Mouse (Mus musculus) MEL (cell line): ENCODE data around the gene Mrpl17. TPM values are rescaled to one million over a fixed set of nuclear protein-coding genes. Genes with fewer than 3 reads are reported as not detected.
A peak's percentile ranks its signal among the peaks of the same experiment; 100 is the strongest.

Experiments
- DNase-seq: peaks from one replicate; pipeline ENCODE4 v3.0.0; 2011; ENCODE audit warnings: low read depth, low spot score
- H3K27ac ChIP-seq: 2 replicates; pipeline ENCODE4 v1.5.1; 2012; ENCODE audit warnings: low read depth, mild to moderate bottlenecking, control low read depth, low read length, moderate library complexity; ENCODE audit not compliant: control insufficient read depth
- H3K27me3 ChIP-seq, 2 experiments: fragments of 150-350 bp in 1 of 2; sonication (generic) in 1 of 2; 2 replicates each; pipeline ENCODE4 v1.6.1; 2012; ENCODE audit warnings: low read length in 2 of 2, mild to moderate bottlenecking in 2 of 2, improper control_type of control experiment in 1 of 2, moderate library complexity in 1 of 2; ENCODE audit not compliant: insufficient read depth in 2 of 2, control insufficient read depth in 1 of 2
- H3K36me3 ChIP-seq, 2 experiments: 2 replicates each; pipeline ENCODE4 v1.6.1; 2012 to 2014; ENCODE audit warnings: low read length in 2 of 2, improper control_type of control experiment in 1 of 2, inconsistent platforms in 1 of 2, mild to moderate bottlenecking in 1 of 2; ENCODE audit not compliant: insufficient read depth in 2 of 2, control insufficient read depth in 1 of 2
- H3K4me1 ChIP-seq, 2 experiments: fragments of 150-350 bp in 1 of 2; sonication (generic) in 1 of 2; 2 replicates each; pipeline ENCODE4 v1.6.1; 2012; ENCODE audit warnings: low read length in 2 of 2, improper control_type of control experiment in 1 of 2, mild to moderate bottlenecking in 1 of 2; ENCODE audit not compliant: insufficient read depth in 2 of 2, control insufficient read depth in 1 of 2
- H3K4me3 ChIP-seq, 2 experiments: fragments of 150-350 bp in 1 of 2; sonication (generic) in 1 of 2; 2 replicates each; pipeline ENCODE4 v1.5.1; 2012; ENCODE audit warnings: low read depth in 2 of 2, low read length in 2 of 2, mild to moderate bottlenecking in 2 of 2, moderate library complexity in 2 of 2, control low read depth in 1 of 2, improper control_type of control experiment in 1 of 2; ENCODE audit not compliant: control insufficient read depth in 1 of 2, insufficient read depth in 1 of 2
- H3K79me2 ChIP-seq: 2 replicates; pipeline ENCODE4 v1.6.1; 2012; ENCODE audit warnings: mild to moderate bottlenecking, low read length, moderate library complexity; ENCODE audit not compliant: control insufficient read depth, poor library complexity, insufficient read depth
- H3K9ac ChIP-seq: 2 replicates; pipeline ENCODE4 v1.6.1; 2012; ENCODE audit warnings: low read depth, mild to moderate bottlenecking, control low read depth, low read length, moderate library complexity; ENCODE audit not compliant: control insufficient read depth, poor library complexity, severe bottlenecking
- H3K9me3 ChIP-seq: fragments of 150-350 bp; sonication (generic); replicated peaks from 2 replicates; pipeline ENCODE4 v1.6.1; 2012; ENCODE audit warnings: mild to moderate bottlenecking, low read length, improper control_type of control experiment, moderate library complexity; ENCODE audit not compliant: insufficient read depth
- BHLHE40 ChIP-seq: IDR thresholded peaks from 2 replicates; pipeline ENCODE4 v1.6.1; 2012; ENCODE audit warnings: low read depth, mild to moderate bottlenecking, inconsistent platforms, low read length, improper control_type of control experiment, borderline replicate concordance
- CHD1 ChIP-seq: IDR thresholded peaks from 2 replicates; pipeline ENCODE4 v1.6.1; 2012; ENCODE audit warnings: low read depth, mild to moderate bottlenecking, inconsistent platforms, low read length, improper control_type of control experiment
- CTCF ChIP-seq, 3 experiments: IDR thresholded peaks in 2 of 3; conservative IDR thresholded peaks in 1 of 3; 2 replicates each; pipeline ENCODE4 v1.5.1; 2011 to 2012; ENCODE audit warnings: low read length in 3 of 3, low read depth in 2 of 3, mild to moderate bottlenecking in 2 of 3, improper control_type of control experiment in 1 of 3, inconsistent platforms in 1 of 3, mixed read lengths in 1 of 3, moderate library complexity in 1 of 3; ENCODE audit not compliant: control insufficient read depth in 1 of 3, insufficient read depth in 1 of 3, poor library complexity in 1 of 3, severe bottlenecking in 1 of 3
- ELF1 ChIP-seq: IDR thresholded peaks from 2 replicates; pipeline ENCODE4 v1.6.1; 2014; ENCODE audit warnings: low read depth, mild to moderate bottlenecking, inconsistent platforms, low read length, improper control_type of control experiment, moderate library complexity
- EP300 ChIP-seq, 2 experiments: IDR thresholded peaks; 2 replicates each; pipeline ENCODE4 v1.6.1; 2011; ENCODE audit warnings: improper control_type of control experiment in 2 of 2, low read length in 2 of 2, low read depth in 1 of 2, mild to moderate bottlenecking in 1 of 2
- GABPA ChIP-seq: IDR thresholded peaks from 2 replicates; pipeline ENCODE4 v1.6.1; 2012; ENCODE audit warnings: low read depth, mild to moderate bottlenecking, inconsistent platforms, low read length, improper control_type of control experiment, moderate library complexity
- GATA1 ChIP-seq: IDR thresholded peaks from 2 replicates; pipeline ENCODE4 v1.6.1; 2011; ENCODE audit warnings: low read depth, low read length, improper control_type of control experiment
- KAT2A ChIP-seq: conservative IDR thresholded peaks from 2 replicates; pipeline ENCODE4 v1.6.1; 2012; ENCODE audit warnings: low read depth, low read length, improper control_type of control experiment, inconsistent platforms
- MYB ChIP-seq: IDR thresholded peaks from 2 replicates; pipeline ENCODE4 v1.6.1; 2011; ENCODE audit warnings: mild to moderate bottlenecking, low read depth, low read length, improper control_type of control experiment
- NELFE ChIP-seq: IDR thresholded peaks from 2 replicates; pipeline ENCODE4 v1.6.1; 2011; ENCODE audit warnings: low read depth, low read length, improper control_type of control experiment
- POLR2AphosphoS2 ChIP-seq: IDR thresholded peaks from 2 replicates; pipeline ENCODE4 v1.6.1; 2011; ENCODE audit warnings: low read length, improper control_type of control experiment
- POLR2AphosphoS5 ChIP-seq: IDR thresholded peaks from 2 replicates; pipeline ENCODE4 v1.6.1; 2012; ENCODE audit warnings: low read depth, borderline replicate concordance, mild to moderate bottlenecking, inconsistent platforms, low read length, moderate library complexity, mixed read lengths
- SIN3A ChIP-seq: IDR thresholded peaks from 2 replicates; pipeline ENCODE4 v1.6.1; 2012; ENCODE audit warnings: low read length, improper control_type of control experiment, inconsistent platforms
- TBP ChIP-seq: IDR thresholded peaks from 2 replicates; pipeline ENCODE4 v1.8.0; 2011; ENCODE audit warnings: low read depth, low read length, improper control_type of control experiment
- UBTF ChIP-seq: IDR thresholded peaks from 2 replicates; pipeline ENCODE4 v1.6.1; 2012; ENCODE audit warnings: low read depth, mild to moderate bottlenecking, inconsistent platforms, low read length, improper control_type of control experiment, moderate library complexity, borderline replicate concordance; ENCODE audit not compliant: insufficient read depth
- USF2 ChIP-seq, 2 experiments: IDR thresholded peaks; 2 replicates each; pipeline ENCODE4 v1.6.1; 2011 to 2012; ENCODE audit warnings: improper control_type of control experiment in 2 of 2, low read length in 2 of 2, borderline replicate concordance in 1 of 2, inconsistent platforms in 1 of 2, low read depth in 1 of 2, mild to moderate bottlenecking in 1 of 2; ENCODE audit not compliant: insufficient read depth in 1 of 2
- ZC3H11A ChIP-seq: IDR thresholded peaks from 2 replicates; pipeline ENCODE4 v1.6.1; 2012; ENCODE audit warnings: low read depth, mild to moderate bottlenecking, inconsistent platforms, low read length, improper control_type of control experiment
- ZNF384 ChIP-seq: IDR thresholded peaks from 2 replicates; pipeline ENCODE4 v1.6.1; 2012; ENCODE audit warnings: low read depth, mild to moderate bottlenecking, inconsistent platforms, low read length, improper control_type of control experiment
- polyA plus RNA-seq, 2 experiments: library from polyadenylated mRNA; stranded (reverse) in 1 of 2; unstranded in 1 of 2; fragments of >175 nt in 1 of 2; fragments of >200 nt in 1 of 2; gene quantifications; 2 replicates each; pipeline versions ENCODE4 v1.2.1 to v1.2.4; 2012; ENCODE audit warnings: low replicate concordance in 2 of 2, low read depth in 1 of 2; ENCODE audit not compliant: insufficient read length in 2 of 2, insufficient read depth in 1 of 2, missing spikeins in 1 of 2
- total RNA-seq: library from RNA; depleted of rRNA; stranded (reverse); fragments of 300-350 nt; gene quantifications from 2 replicates; pipeline ENCODE4 v1.2.3, GENCODE M21; 2012

Mrpl17 gene
- total and polyA plus RNA-seq, 3 experiments: 196 to 230 TPM; not detected in 1

- TF ChIP-seq TBP: no peak
- no peak for TF ChIP-seq MYB
- TF ChIP-seq GATA1: no peak
- no peaks in the 10 kb centered on the region for H3K79me2 ChIP-seq
- H3K27ac ChIP-seq: no peak overlapping the region
- H3K9ac ChIP-seq: no peak overlapping the region
- H3K36me3 ChIP-seq: no peaks in the 10 kb centered on the region
- no peak for DNase-seq
- H3K4me1 ChIP-seq: peaks cover 0 to under 1% of the 10 kb centered on the region in 2 experiments; a peak in 1 of 4 replicates
- no peak overlapping the region for H3K4me3 ChIP-seq
- H3K9me3 ChIP-seq: no peaks in the 10 kb centered on the region
- H3K27me3 ChIP-seq: peaks cover 1 to 2% of the 10 kb centered on the region in 2 experiments; a peak in 3 of 4 replicates
Observed at GRCm38 (mm10) chr7:105784556-105784955, 26.3 kb downstream of the Mrpl17 start.

- no peak overlapping the region for H3K27ac ChIP-seq
- H3K4me3 ChIP-seq: no peak overlapping the region
- H3K9ac ChIP-seq: no peak overlapping the region
- H3K79me2 ChIP-seq: no peaks in the 10 kb centered on the region
- H3K4me1 ChIP-seq: peaks cover 0 to 5% of the 10 kb centered on the region in 2 experiments; a peak in 1 of 4 replicates
- H3K36me3 ChIP-seq: no peaks in the 10 kb centered on the region
- no peaks in the 10 kb centered on the region for H3K9me3 ChIP-seq
- TF ChIP-seq GATA1 (no peak), CHD1 (no peak), POLR2AphosphoS5 (no peak), ELF1 (no peak), POLR2AphosphoS2 (no peak), KAT2A (no peak)
- peaks cover 1 to 2% of the 10 kb centered on the region in 2 experiments; a peak in 3 of 4 replicates for H3K27me3 ChIP-seq
- no peak for DNase-seq
Observed at GRCm38 (mm10) chr7:105783861-105784260, 27.0 kb downstream of the Mrpl17 start.

- TF ChIP-seq USF2 (IDR thresholded peaks at IDR 0.05; ENCODE audit: borderline replicate concordance in 1 of 2, insufficient read depth in 1 of 2, low read depth in 1 of 2, low read length in 2 of 2) (no peak), KAT2A (no peak), GABPA (no peak), TBP (no peak), GATA1 (0 out of 2 replicates have a peak, but pooled peaks have one; percentile 10), CTCF (IDR thresholded peaks at IDR 0.05 in 2 of 3, conservative IDR thresholded peaks at IDR 0.05 in 1 of 3; ENCODE audit: control insufficient read depth in 1 of 3, insufficient read depth in 1 of 3, low read depth in 2 of 3, low read length in 3 of 3, poor library complexity in 1 of 3, severe bottlenecking in 1 of 3) (no peak), SIN3A (peak; percentile 51; the same call in 1 of the 2 replicates), ZNF384 (no peak), ELF1 (0 out of 2 replicates have a peak, but pooled peaks have one; percentile 13), EP300 (IDR thresholded peaks at IDR 0.05; ENCODE audit: low read depth in 1 of 2, low read length in 2 of 2) (no peak), UBTF (no peak), NELFE (0 out of 2 replicates have a peak, but pooled peaks have one; percentile 20), BHLHE40 (no peak), ZC3H11A (no peak), CHD1 (no peak)
- TF ChIP-seq, all 39 proteins: peak for 4
Observed at GRCm38 (mm10) chr7:105778553-105779265, 32.2 kb downstream of the Mrpl17 start.

More at GRCm38 (mm10) chr7:105778553-105779265, 32.2 kb downstream of the Mrpl17 start:
- H3K9ac ChIP-seq: peak overlapping the region; percentile 36
- peak; percentile 73 for DNase-seq
- peaks cover 0 to 2% of the 10 kb centered on the region in 2 experiments; a peak in 1 of 4 replicates for H3K36me3 ChIP-seq
- H3K4me1 ChIP-seq: peaks cover 0 to 14% of the 10 kb centered on the region in 2 experiments; a peak in 2 of 4 replicates
- no peak overlapping the region for H3K27ac ChIP-seq
- H3K79me2 ChIP-seq: no peaks in the 10 kb centered on the region
- H3K9me3 ChIP-seq: no peaks in the 10 kb centered on the region
- H3K27me3 ChIP-seq: peaks cover 0 to 2% of the 10 kb centered on the region in 2 experiments; a peak in 1 of 4 replicates
- peak overlapping the region; percentile 21 to 33; a peak in 3 of 4 replicates for H3K4me3 ChIP-seq
